Mouse (Mus musculus) lung, adult 2 months (tissue): ENCODE results near the gene Ccdc122.
"Not testable (repeated sequence)": the region's sequence is repeated elsewhere in the genome, so short reads cannot be mapped to it uniquely, and the experiment has no call there.

Experiments used
- CTCF ChIP-seq: fragments of 200-500 bp; IDR thresholded peaks from 2 replicates; pipeline ENCODE4 v1.5.1; 2011; ENCODE audit warnings: mild to moderate bottlenecking, low read length, control low read depth; ENCODE audit not compliant: insufficient read depth
- POLR2A ChIP-seq: fragments of 200-500 bp; IDR thresholded peaks from 2 replicates; pipeline ENCODE4 v1.6.1; 2011; ENCODE audit warnings: low read depth, mild to moderate bottlenecking, control low read depth, low read length, borderline replicate concordance; ENCODE audit errors: extremely low read depth

- not testable (repeated sequence) for TF ChIP-seq CTCF, POLR2A
Observed at GRCm38 (mm10) chr14:77110622-77111021, 74.0 kb downstream of the Ccdc122 start.
